Mouse (Mus musculus) E14TG2a.4 (cell line): ENCODE results near the gene Gm49405.

Source experiments
- CTCF ChIP-seq: conservative IDR thresholded peaks from 2 replicates; pipeline ENCODE4 v1.5.1; 2014; ENCODE audit warnings: low read length
- NANOG ChIP-seq: IDR thresholded peaks from 2 replicates; pipeline ENCODE4 v1.6.1; 2014; ENCODE audit warnings: borderline replicate concordance, low read length, mixed read lengths
- POU5F1 ChIP-seq: IDR thresholded peaks from 2 replicates; pipeline ENCODE4 v1.6.1; 2014; ENCODE audit warnings: low read length, borderline replicate concordance

DNA sequence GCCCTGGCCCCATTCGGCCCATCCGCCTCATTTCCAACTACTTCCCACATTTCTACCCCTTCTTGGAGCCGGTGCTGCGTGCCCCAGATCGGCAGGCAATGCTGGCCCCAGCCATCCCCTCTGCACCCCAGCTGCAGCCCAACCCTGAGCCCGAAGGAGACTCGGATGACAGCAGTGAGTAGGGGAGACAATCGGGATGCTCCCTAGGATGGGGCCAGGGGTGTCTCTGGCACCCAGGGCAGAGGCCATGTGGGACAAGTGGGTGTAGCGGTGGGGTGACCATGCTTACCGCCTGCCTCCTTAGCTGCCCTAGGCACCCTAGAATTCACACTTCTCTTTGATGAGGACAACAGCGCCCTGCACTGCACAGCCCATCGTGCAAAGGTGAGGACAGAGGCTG, 3.2 kb downstream of the Gm49405 start:
- no peak for TF ChIP-seq CTCF
- TF ChIP-seq NANOG, result no peak
- TF ChIP-seq POU5F1, result no peak
